Mouse (Mus musculus) testis, adult 2 months (tissue): ENCODE results near the gene Pcare. TPM values are rescaled to one million over a fixed set of nuclear protein-coding genes. Genes with fewer than 3 reads are reported as not detected.

Experiments used
- H3K27ac ChIP-seq: fragments of 200-500 bp; 2 replicates; pipeline ENCODE4 v1.5.1; 2012; ENCODE audit warnings: low read depth, low read length; ENCODE audit not compliant: control insufficient read depth, insufficient read depth
- H3K27me3 ChIP-seq: fragments of 200-500 bp; 2 replicates; pipeline ENCODE4 v1.6.1; 2012; ENCODE audit warnings: mild to moderate bottlenecking, low read length, moderate library complexity; ENCODE audit not compliant: control insufficient read depth, insufficient read depth
- H3K36me3 ChIP-seq: fragments of 200-500 bp; 2 replicates; pipeline ENCODE4 v1.6.1; 2012; ENCODE audit warnings: mild to moderate bottlenecking, low read length; ENCODE audit not compliant: control insufficient read depth, insufficient read depth
- H3K4me1 ChIP-seq: fragments of 200-500 bp; 2 replicates; pipeline ENCODE4 v1.6.1; 2012; ENCODE audit warnings: low read length; ENCODE audit not compliant: control insufficient read depth, insufficient read depth
- H3K4me3 ChIP-seq: fragments of 200-500 bp; 2 replicates; pipeline ENCODE4 v1.5.1; 2012; ENCODE audit warnings: low read depth, mild to moderate bottlenecking, low read length, moderate library complexity, mixed read lengths; ENCODE audit not compliant: control insufficient read depth
- CTCF ChIP-seq: fragments of 200-500 bp; IDR thresholded peaks from 2 replicates; pipeline ENCODE4 v1.5.1; 2012; ENCODE audit warnings: low read depth, mild to moderate bottlenecking, inconsistent platforms, low read length, moderate library complexity; ENCODE audit not compliant: control insufficient read depth, insufficient read depth, insufficient replicate concordance
- POLR2A ChIP-seq: fragments of 200-500 bp; IDR thresholded peaks from 2 replicates; pipeline ENCODE4 v1.6.1; 2012; ENCODE audit warnings: low read depth, mild to moderate bottlenecking, inconsistent platforms, low read length, moderate library complexity; ENCODE audit not compliant: control insufficient read depth
- polyA plus RNA-seq: library from polyadenylated mRNA; depleted of rRNA; stranded (reverse); fragments of >200 nt; gene quantifications from 2 replicates; pipeline ENCODE4 v1.2.3, GENCODE M21; 2012; rRNA removed

The Pcare gene
- polyA plus RNA-seq, 1 experiment: 1.4 TPM

DNA sequence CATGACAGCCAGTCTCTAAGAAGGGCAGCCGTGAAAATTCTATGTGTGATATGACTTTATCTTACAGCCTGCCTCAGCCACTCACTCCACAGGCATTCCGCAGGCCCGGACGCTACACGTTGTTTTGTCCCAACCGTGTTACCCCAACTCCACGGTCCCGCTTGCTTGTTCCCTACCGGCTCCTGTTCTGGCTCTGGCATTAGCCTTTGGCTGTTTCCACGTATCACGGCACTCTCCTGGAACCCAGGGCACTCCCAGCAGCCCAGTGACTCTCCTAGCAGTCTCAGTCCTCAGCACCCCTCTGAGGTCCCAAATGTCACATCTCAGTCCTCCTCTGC is 54.1 kb downstream of the Pcare start:
- H3K27ac ChIP-seq: no peak overlapping the region
- no peak overlapping the region for H3K4me3 ChIP-seq
- no peaks in the 10 kb centered on the region for H3K27me3 ChIP-seq
- no peaks in the 10 kb centered on the region for H3K4me1 ChIP-seq
- H3K36me3 ChIP-seq: no peaks in the 10 kb centered on the region
- TF ChIP-seq CTCF (no peak), POLR2A (no peak)

DNA sequence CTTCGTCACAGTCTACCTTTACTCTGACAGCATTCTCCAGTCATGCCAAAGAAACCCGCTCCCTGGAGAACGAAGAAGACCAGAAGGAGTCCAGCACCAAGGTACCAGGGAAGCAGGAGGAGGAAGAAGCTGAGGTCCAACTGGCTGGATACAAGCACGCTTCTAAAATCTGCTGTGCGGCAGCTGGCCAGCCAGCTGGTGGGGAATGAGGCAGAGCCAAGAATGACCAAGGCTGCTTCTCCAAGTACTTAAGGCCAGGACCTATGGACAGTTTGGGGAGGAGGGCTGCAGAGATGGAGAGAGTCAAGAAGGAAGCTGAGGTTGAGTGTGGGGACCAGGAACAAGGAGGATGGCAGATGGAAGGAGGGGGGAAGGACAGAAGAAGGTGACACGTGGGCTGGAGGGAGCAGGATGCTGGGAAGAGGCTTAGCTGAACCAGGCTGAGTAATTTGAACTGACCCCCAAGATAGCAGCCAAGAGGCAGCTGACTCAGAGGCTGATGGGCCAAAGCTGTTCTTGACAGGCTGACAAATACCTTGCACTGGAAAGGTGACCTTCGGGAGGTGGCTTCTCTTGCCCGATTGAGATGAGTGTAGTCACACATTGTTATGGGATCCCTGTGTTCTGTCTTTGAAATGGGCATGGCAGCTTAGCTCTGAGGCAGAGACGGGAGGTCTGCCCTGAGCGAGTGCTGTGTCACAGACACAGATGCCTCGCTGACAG is 54.6 kb downstream of the Pcare start:
- TF ChIP-seq CTCF (no peak), POLR2A (no peak)
- H3K4me1 ChIP-seq: no peaks in the 10 kb centered on the region
- no peaks in the 10 kb centered on the region for H3K27me3 ChIP-seq
- H3K27ac ChIP-seq: no peak overlapping the region
- H3K36me3 ChIP-seq: no peaks in the 10 kb centered on the region
- H3K4me3 ChIP-seq: no peak overlapping the region

DNA sequence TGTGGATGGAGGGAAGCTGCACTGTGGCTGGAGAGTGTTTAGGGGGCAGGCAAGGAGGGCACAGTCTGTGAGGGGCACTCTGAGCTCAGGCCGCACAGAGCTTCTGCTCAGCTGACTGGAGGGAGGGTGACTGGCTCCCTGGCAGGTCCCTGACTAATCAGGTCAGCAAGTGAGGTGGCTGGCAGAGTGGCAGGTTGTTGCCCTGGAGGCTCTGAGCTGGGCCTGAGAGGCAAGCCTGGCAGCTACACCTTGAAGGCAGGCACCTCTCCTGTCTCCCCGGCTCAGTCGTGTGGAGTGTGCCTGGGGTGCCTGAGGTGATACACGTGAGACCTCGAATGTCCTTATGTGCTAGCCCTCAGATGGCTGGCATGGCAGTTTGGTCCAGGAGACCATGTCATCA is 56.3 kb downstream of the Pcare start:
- H3K27ac ChIP-seq: no peak overlapping the region
- TF ChIP-seq CTCF (no peak), POLR2A (no peak)
- no peaks in the 10 kb centered on the region for H3K36me3 ChIP-seq
- no peak overlapping the region for H3K4me3 ChIP-seq
- no peaks in the 10 kb centered on the region for H3K27me3 ChIP-seq
- no peaks in the 10 kb centered on the region for H3K4me1 ChIP-seq

DNA sequence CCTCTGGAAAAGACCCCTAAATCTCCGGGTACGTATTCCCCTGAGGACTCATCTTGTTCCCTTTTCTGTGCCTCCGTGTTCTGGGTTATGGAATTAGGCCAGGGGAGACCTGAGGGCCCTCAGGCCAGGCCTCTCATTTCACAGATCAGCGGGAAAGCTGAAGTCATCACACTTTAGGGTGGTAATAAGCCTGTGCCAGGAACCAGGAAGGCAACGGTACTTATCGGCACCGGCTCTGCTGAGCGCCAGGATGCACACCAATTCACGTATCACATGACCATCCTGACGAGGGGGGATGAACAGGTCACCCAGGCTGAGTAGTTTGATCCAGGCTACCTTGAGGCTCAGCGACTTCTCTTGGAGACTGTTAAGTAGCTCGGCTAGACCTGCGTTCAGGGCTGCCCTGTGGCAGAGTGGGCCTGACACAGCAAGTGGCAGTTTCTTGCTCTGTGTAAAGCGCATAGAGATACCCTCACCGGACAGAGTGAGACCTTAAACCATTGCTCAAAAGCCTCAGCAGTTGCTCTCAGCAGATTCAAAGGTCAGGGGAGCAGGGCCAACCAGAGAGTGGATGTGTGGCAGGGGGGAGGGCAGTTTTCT is 56.9 kb downstream of the Pcare start:
- TF ChIP-seq POLR2A (no peak), CTCF (no peak)
- no peak overlapping the region for H3K4me3 ChIP-seq
- no peaks in the 10 kb centered on the region for H3K27me3 ChIP-seq
- no peaks in the 10 kb centered on the region for H3K36me3 ChIP-seq
- no peak overlapping the region for H3K27ac ChIP-seq
- H3K4me1 ChIP-seq: no peaks in the 10 kb centered on the region

DNA sequence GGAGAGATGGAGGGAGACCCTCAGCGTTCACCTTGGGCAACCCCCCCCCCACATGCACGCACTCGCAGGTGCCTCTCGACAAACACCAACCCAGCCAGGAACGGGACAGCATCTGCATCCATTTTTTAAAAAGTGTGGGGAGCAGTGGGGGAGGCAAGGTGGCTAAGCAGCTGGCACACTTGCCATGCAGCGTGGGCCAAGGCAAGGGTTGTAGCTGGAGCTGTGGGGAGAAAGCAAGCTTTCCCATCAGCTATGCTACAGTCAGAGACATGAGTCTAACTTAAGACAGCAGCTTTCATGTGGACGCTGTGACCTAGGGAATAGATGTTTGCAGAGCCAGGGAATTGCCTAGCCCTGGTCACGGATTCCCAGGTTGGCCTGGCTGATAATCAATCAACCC is 57.5 kb downstream of the Pcare start:
- no peaks in the 10 kb centered on the region for H3K36me3 ChIP-seq
- H3K27ac ChIP-seq: no peak overlapping the region
- no peak for TF ChIP-seq POLR2A
- no peak for TF ChIP-seq CTCF
- no peak overlapping the region for H3K4me3 ChIP-seq
- no peaks in the 10 kb centered on the region for H3K27me3 ChIP-seq
- H3K4me1 ChIP-seq: no peaks in the 10 kb centered on the region

DNA sequence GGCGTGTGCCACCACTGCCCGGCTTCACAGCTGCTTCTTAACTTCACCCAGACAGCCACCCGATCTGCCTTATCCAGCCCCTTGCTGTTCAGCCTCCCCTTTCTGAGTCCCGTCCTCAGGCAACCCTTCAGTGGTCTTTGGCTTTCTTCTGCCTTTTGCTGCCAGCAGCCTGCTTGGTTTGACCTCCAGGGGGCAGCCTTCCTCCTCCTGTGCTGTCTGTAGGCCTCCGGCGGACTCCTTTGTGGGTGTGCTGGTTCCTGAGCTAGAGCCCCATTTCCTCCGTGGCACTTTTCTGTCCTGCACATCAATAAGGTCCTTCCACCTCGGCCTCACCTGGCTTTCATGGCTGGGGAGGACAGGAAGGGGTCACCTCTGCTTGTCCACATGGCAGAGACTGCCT is 58.9 kb downstream of the Pcare start:
- Histone ChIP-seq H3K36me3 (no peaks in the 10 kb centered on the region), H3K27ac (no peak overlapping the region), H3K4me3 (no peak overlapping the region), H3K27me3 (no peaks in the 10 kb centered on the region), H3K4me1 (no peaks in the 10 kb centered on the region)
- TF ChIP-seq POLR2A: no peak
- peak; percentile 52; the same call in 1 of the 2 replicates for TF ChIP-seq CTCF

Other genes starting within 250 kb of the Pcare start
- 3.0 and 3.7 TPM in 2 replicates for gene Ndc80, start 226.0 kb downstream of the Pcare start, polyA plus RNA-seq
- gene Spdya, start 200.8 kb downstream of the Pcare start, polyA plus RNA-seq: 34.3 and 37.7 TPM in 2 replicates
- gene Wdr43, start 137.0 kb downstream of the Pcare start, polyA plus RNA-seq: 4.0 and 5.7 TPM in 2 replicates
- 1.7 TPM in 2 replicates for gene Togaram2, start 79.6 kb downstream of the Pcare start, polyA plus RNA-seq
- 316 and 356 TPM in 2 replicates for gene Clip4, start 15.6 kb upstream of the Pcare start, polyA plus RNA-seq